Mouse (Mus musculus) testis, adult 10 weeks (tissue): ENCODE data around the gene Tfdp1. TPM values are rescaled to one million over a fixed set of nuclear protein-coding genes. Genes with fewer than 3 reads are reported as not detected.

ENCODE experiments used
- polyA plus RNA-seq: library from polyadenylated mRNA; stranded (reverse); fragments of 350-450 nt; fragmentation: Illumina TruSeq; extraction: RNeasy Lipid Tissue Mini Kit (QIAGEN cat#74804); gene quantifications from one replicate; pipeline ENCODE4 v1.2.3, GENCODE M21; 2014; ENCODE audit warnings: low read depth, low replicate concordance

The Tfdp1 gene
- polyA plus RNA-seq, result 33.8 TPM

DNA sequence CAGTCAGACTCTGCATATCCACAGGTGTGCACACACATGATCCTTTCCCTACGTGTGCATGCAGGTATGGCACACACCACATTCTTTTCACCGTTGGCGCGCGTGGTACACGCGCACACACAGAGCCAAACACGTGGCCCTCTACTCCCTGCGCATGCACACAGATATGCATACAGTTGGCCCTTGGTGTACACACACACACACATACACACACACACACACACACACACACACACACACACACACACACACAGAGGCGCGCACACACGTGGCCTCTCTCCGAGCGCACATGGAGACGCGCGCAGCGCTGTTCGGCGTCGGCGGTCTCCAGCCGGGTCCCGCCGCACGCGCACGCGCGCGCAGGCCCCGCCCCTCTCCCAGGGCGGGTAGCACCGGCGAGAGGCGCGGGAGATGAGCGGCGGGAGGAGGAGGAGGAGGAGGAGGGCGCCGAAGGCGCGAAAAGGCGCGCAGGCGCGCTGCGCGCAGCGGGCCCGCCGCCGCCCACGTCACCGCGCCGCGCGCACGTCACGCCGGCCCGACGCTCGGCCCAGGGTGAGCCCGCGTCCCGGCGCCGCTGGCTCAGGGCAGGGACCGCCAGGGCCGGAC lies at the start of gene Tfdp1:
TSS of gene Tfdp1 (plus strand) at position 497 of the 606 bp plus-strand sequence.

DNA sequence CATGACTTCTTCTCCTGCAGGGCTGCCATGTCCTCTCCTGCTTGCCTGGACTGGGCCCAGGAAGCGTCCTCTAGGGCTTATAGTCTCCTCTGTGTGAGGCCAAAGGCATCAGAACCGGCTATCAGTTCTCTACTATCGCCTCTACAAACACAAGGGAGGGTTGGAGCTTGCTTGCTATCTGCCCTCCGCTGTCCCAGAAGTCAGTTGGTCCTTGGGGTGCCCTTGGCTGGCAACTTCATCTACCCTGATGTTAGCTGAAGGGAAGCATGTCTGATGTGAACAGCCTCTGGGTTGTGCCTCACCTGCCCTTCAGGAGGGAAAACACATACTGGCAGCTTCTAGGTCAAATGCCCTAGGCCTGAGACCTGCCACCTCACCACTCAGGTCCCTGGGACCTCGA lies 58.2 kb downstream of the Tfdp1 start, which contains the start of gene Atp4b:
TSS of gene Atp4b (minus strand) at position 101 of the 400 bp plus-strand sequence.

DNA sequence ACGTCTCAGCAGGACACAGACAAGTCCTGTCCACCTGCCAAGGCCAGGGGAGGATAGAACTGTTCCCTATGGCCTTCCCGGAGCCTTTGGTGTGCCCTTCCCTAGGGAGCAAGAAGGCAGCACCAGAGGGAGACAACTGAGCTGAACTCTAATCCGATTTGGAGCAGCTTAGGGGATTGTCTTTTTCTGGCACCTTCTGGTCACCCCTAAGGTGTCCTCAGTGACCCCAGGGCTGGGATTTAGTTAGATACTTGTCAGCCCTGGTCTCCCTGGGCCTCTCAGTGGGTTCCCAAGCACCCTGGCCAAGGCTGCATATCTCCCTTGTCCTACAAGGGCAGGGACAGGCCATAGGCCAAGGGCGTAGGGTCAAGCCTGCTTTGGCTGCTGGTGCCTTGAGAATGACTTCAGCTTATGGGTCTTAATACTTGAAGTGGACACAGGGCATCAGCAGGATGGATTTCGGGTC lies 66.1 kb downstream of the Tfdp1 start, which contains the start of gene Grk1:
TSS of gene Grk1 (plus strand) at position 416 of the 466 bp plus-strand sequence.

Other genes with a start within 250 kb of the Tfdp1 start
- 29.6 TPM for gene Pcid2, start 233.3 kb upstream of the Tfdp1 start, polyA plus RNA-seq
- gene Cul4a, start 233.1 kb upstream of the Tfdp1 start, polyA plus RNA-seq, result 103 TPM
- 382 TPM for gene Lamp1, start 179.6 kb upstream of the Tfdp1 start, polyA plus RNA-seq
- gene Grtp1, start 138.1 kb upstream of the Tfdp1 start, polyA plus RNA-seq, result 47.0 TPM
- gene Adprhl1, start 84.6 kb upstream of the Tfdp1 start, polyA plus RNA-seq, result not detected
- gene Dcun1d2, start 50.6 kb upstream of the Tfdp1 start, polyA plus RNA-seq, result 3.7 TPM
- gene Tmco3, start 50.6 kb upstream of the Tfdp1 start, polyA plus RNA-seq, result 6.1 TPM
- not detected for gene Atp4b, start 58.1 kb downstream of the Tfdp1 start, polyA plus RNA-seq
- 0.06 TPM for gene Grk1, start 66.3 kb downstream of the Tfdp1 start, polyA plus RNA-seq
- not detected for gene Tmem255b, start 96.4 kb downstream of the Tfdp1 start, polyA plus RNA-seq
- 4.6 TPM for gene Gas6, start 155.7 kb downstream of the Tfdp1 start, polyA plus RNA-seq
- 149 TPM for gene 1700029H14Rik, start 223.7 kb downstream of the Tfdp1 start, polyA plus RNA-seq